Mouse (Mus musculus): ENCODE results near the gene Ankrd34a. TPM values are rescaled to one million over a fixed set of nuclear protein-coding genes. Genes with fewer than 3 reads are reported as not detected.
"Not testable (repeated sequence)": the region's sequence is repeated elsewhere in the genome, so short reads cannot be mapped to it uniquely, and the experiment has no call there.

Ankrd34a gene
- polyA plus RNA-seq, 1 experiment from 2014 or later = 0.12 TPM

DNA sequence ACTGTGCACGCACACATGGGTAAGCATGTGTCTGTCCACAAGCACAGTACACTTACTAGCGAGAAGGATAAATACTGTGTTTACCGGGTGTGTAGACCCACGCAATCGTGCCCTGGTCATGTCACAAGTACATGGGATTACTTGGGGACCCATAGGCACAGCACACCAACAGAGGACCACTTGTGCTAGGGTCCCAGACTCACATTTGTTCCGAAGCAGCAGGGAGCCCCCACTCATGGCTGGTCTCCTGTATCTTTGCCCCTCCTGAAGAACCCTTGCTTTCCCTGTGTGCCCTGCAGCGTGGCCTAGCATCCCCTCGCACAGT lies 2.6 kb downstream of the Ankrd34a start:
- Histone ChIP-seq H3K4me3 (replicated peaks) (no peak overlapping the region), H3K9ac (no peak overlapping the region)

DNA sequence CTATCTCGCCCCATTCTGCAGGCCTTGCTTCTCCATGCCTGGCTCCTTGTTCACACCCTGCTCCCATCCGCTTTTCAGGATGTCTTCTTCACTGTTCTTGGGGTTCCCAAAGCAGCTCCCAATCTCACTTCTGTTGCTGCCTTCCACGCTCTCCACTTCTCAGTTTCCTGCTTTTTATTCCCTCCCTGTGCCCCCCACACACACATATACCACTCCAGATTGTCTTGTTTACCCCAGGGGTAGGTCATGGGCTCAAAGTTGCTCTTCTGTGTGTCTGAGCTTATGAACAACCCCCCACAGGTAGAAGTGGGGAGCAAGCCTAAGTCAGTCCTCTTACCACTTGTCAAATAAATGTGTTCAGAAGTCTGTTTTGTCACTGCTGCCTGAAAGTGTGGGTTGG lies 3.0 kb downstream of the Ankrd34a start:
- Histone ChIP-seq H3K36me3 (replicated peaks) (no peaks in the 10 kb centered on the region), H3K4me2 (no peak overlapping the region), H3K9me3 (replicated peaks) (no peaks in the 10 kb centered on the region), H3K9ac (no peak overlapping the region), H3K4me1 (replicated peaks) (peaks cover 43% of the 10 kb centered on the region), H3K27ac (replicated peaks) (no peak overlapping the region), H3K27me3 (peaks cover 95% of the 10 kb centered on the region), H3K4me3 (replicated peaks) (no peak overlapping the region)
- ATAC-seq (ENCODE audit: insufficient read depth) = no peak
- WGBS (ENCODE audit: insufficient replicate concordance) = 65% methylated on average over 3 of the region's 3 CpGs

More for the DNA sequence above, 2.6 kb downstream of the Ankrd34a start:
- WGBS (ENCODE audit: insufficient replicate concordance) = 45% methylated on average over 8 of the region's 8 CpGs
- Histone ChIP-seq H3K9me3 (replicated peaks) (no peaks in the 10 kb centered on the region), H3K4me1 (replicated peaks) (peaks cover 46% of the 10 kb centered on the region), H3K27me3 (peaks cover 94% of the 10 kb centered on the region), H3K27ac (replicated peaks) (no peak overlapping the region), H3K4me2 (no peak overlapping the region), H3K36me3 (replicated peaks) (no peaks in the 10 kb centered on the region)
- ATAC-seq (ENCODE audit: insufficient read depth) = no peak

DNA sequence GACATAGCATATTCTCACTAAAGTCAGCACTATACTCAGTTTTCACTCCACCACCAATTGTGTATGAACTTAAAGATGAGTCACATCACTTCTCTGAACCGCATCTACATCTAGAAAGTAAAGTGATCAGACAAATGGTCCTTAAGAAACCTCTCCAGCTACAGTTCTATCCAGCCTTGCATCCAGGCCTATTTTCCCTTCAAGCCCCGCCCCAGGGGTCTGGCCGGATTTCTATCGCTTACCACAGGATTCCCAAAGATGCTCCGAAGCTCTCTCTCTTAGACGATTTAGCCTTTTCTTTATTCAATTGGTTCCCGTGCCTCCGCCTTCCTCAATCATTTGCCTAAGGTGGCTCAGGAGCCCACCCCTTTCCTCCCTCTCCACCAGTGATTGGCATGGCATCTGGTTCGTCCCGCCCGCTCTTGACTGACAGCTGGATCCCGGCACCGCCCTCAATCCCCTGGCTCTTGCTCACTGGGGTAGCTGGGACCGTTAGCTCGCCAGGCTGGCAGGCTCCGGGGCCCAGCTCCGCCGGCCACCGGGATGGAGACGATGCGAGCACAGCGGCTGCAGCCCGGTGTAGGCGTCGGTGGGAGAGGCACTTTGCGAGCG lies 4.3 kb downstream of the Ankrd34a start, which contains the start of gene Lix1l:
Gene Lix1l, plus strand, starts transcription at position 511 of the 612 bp plus-strand sequence.
- peaks cover 85% of the 10 kb centered on the region for H3K27me3 ChIP-seq
- H3K27ac ChIP-seq (replicated peaks) = peak within 1 kb of the TSS; percentile 51; the same call in 1 of the 2 replicates
- H3K36me3 ChIP-seq (replicated peaks) = no peaks in the 10 kb centered on the region
- 2% methylated on average over 27 of the region's 27 CpGs for WGBS (ENCODE audit: insufficient replicate concordance)
- peak within 1 kb of the TSS; percentile 52; the same call in 1 of the 2 replicates for H3K9ac ChIP-seq
- peak within 1 kb of the TSS; percentile 64 for H3K4me3 ChIP-seq (replicated peaks)
- peak; percentile 87 for ATAC-seq (ENCODE audit: insufficient read depth)
- peaks cover 43% of the 10 kb centered on the region for H3K4me1 ChIP-seq (replicated peaks)
- H3K9me3 ChIP-seq (replicated peaks) = no peaks in the 10 kb centered on the region
- H3K4me2 ChIP-seq = peak within 1 kb of the TSS; percentile 85

DNA sequence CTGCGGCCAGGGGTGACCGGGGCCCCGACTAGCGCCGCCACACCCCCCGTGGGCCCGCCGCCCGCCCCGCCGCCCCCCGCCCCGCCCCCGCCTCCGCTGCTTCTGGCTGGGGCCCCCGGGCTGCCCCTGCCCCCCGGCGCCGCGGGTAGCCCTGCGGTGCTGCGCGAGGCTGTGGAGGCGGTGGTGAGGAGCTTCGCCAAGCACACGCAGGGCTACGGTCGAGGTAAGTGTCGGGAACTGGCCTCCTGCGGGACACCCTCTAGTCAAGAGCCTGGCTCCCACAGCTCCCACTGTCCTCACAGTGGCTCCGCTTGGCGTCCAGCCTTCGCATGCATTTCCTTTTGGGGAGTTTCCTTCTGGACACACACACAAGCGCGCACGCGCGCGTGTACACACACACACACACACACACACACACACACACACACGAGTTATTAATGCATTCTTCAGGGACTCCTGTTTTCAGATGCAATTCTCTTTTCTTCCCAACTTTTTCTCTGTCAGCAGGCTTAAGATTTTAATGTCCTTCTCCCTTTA lies 4.9 kb downstream of the Ankrd34a start:
- peak; percentile 55 for ATAC-seq (ENCODE audit: insufficient read depth)
- Histone ChIP-seq H3K27ac (replicated peaks) (peak overlapping the region; percentile 51; the same call in 1 of the 2 replicates), H3K4me2 (peak overlapping the region; percentile 85), H3K9me3 (replicated peaks) (no peaks in the 10 kb centered on the region), H3K9ac (peak overlapping the region; percentile 52; the same call in 1 of the 2 replicates), H3K4me3 (replicated peaks) (peak overlapping the region; percentile 64), H3K4me1 (replicated peaks) (peaks cover 41% of the 10 kb centered on the region), H3K27me3 (peaks cover 79% of the 10 kb centered on the region), H3K36me3 (replicated peaks) (no peaks in the 10 kb centered on the region)
- WGBS (ENCODE audit: insufficient replicate concordance) = 1% methylated on average over 38 of the region's 40 CpGs

DNA sequence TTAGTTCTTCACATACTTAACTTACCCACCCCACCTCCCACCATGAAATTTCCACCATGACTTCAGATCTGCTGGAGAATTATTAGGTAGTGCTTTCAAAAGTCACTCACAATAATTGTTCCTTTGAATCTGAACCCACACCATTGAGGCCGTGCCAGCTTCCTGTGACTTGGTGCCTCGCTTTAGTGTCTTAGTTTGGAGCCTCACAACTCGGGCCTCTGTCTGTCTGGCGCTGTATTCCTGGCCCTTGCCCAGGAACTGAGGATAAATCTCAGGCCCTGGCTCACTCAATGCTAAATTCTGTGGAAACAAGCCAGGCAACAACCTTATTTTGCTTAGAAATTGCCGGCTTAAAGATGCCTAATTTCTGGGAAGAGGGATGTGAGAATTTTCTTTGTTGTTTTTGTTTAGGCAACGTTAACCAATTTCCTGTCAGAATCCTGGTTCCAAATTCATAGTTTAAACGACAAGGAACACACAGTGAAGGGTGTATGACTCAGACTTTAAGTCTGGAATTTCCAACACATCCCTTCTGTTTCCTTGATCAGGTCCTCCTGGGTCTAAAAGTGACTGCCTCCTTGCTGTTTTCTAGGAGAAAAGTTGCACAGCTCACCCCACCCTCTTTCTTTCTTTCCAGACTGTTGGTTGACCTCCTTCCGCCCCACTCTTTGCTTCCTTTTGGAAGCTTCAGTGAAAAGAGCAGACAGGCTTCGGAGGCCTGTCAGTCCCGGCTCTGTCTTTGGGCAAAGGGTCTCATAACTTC lies 5.7 kb downstream of the Ankrd34a start:
- peak overlapping the region; percentile 64 for H3K4me3 ChIP-seq (replicated peaks)
- 42% methylated on average over 10 of the region's 10 CpGs for WGBS (ENCODE audit: insufficient replicate concordance)
- peaks cover 33% of the 10 kb centered on the region for H3K4me1 ChIP-seq (replicated peaks)
- H3K27ac ChIP-seq (replicated peaks) = no peak overlapping the region
- ATAC-seq (ENCODE audit: insufficient read depth) = no peak
- H3K9me3 ChIP-seq (replicated peaks) = no peaks in the 10 kb centered on the region
- peak overlapping the region; percentile 85 for H3K4me2 ChIP-seq
- no peak overlapping the region for H3K9ac ChIP-seq
- no peaks in the 10 kb centered on the region for H3K36me3 ChIP-seq (replicated peaks)
- H3K27me3 ChIP-seq = peaks cover 71% of the 10 kb centered on the region

DNA sequence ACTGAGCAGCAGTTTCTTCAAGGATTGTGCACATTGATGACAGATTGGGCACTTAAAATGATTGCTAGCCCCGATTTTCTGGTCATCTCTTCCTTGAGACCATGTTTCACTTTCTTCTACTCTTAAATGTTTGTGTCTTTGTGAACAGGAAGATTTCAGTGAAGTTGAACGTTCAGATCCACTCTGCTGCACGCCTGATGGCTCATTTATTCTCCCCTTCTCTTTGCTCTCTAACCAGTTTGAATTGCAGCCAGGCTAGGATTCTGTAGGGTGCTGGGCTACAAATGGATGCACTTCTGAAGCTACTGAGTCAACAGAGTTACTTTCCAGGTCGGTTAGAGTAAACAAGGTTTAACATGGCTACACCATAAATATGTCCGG lies 6.3 kb downstream of the Ankrd34a start:
- Histone ChIP-seq H3K27ac (replicated peaks) (no peak overlapping the region), H3K4me2 (peak overlapping the region; percentile 85), H3K4me1 (replicated peaks) (peaks cover 27% of the 10 kb centered on the region), H3K4me3 (replicated peaks) (no peak overlapping the region), H3K9ac (no peak overlapping the region), H3K27me3 (peaks cover 65% of the 10 kb centered on the region), H3K9me3 (replicated peaks) (no peaks in the 10 kb centered on the region), H3K36me3 (replicated peaks) (no peaks in the 10 kb centered on the region)
- 44% methylated on average over 5 of the region's 5 CpGs for WGBS (ENCODE audit: insufficient replicate concordance)
- no peak for ATAC-seq (ENCODE audit: insufficient read depth)

DNA sequence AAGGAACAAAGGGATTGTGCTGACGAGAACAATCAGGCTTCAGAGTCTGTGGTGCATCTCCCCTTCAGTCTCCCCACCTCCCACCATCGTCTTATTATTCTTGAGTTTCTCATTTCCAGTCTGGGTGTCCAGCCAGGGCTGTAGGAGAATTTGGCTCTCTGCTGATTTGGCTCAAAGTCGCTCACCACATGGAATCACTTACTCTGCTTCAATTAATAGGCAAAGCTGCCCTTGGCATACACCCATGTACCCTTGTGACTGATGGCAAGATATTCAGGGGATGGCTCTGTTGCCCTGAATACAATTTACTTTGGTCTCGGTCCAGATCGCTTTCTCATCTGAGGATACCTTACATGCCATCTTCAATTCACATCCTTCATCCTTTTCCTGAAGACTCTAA lies 6.9 kb downstream of the Ankrd34a start:
- peaks cover 59% of the 10 kb centered on the region for H3K27me3 ChIP-seq
- no peak overlapping the region for H3K4me2 ChIP-seq
- H3K9ac ChIP-seq = no peak overlapping the region
- H3K4me1 ChIP-seq (replicated peaks) = peaks cover 21% of the 10 kb centered on the region
- no peaks in the 10 kb centered on the region for H3K9me3 ChIP-seq (replicated peaks)
- ATAC-seq (ENCODE audit: insufficient read depth) = no peak
- H3K4me3 ChIP-seq (replicated peaks) = no peak overlapping the region
- no peak overlapping the region for H3K27ac ChIP-seq (replicated peaks)
- 62% methylated on average over 5 of the region's 5 CpGs for WGBS (ENCODE audit: insufficient replicate concordance)
- no peaks in the 10 kb centered on the region for H3K36me3 ChIP-seq (replicated peaks)

DNA sequence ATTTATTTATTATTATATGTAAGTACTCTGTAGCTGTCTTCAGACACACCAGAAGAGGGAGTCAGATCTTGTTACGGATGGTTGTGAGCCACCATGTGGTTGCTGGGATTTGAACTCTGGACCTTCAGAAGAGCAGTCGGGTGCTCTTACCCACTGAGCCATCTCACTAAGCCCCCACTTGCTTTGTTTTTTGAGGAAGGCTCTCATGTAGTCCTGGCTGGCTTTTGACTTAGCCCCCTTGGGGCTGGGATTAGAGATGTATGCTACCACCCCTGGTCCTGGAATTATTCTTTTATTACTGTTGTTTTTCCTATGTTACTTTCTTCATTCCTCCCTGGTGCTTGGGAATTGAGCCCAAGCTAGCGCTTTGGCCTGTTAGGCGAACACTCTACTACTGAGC lies 9.6 kb downstream of the Ankrd34a start:
- not testable (repeated sequence) for H3K36me3 ChIP-seq (replicated peaks); ATAC-seq (ENCODE audit: insufficient read depth); H3K9ac ChIP-seq; H3K4me3 ChIP-seq (replicated peaks); H3K27ac ChIP-seq (replicated peaks); H3K9me3 ChIP-seq (replicated peaks); H3K4me2 ChIP-seq
- 75% methylated on average over 4 of the region's 4 CpGs for WGBS (ENCODE audit: insufficient replicate concordance)
- H3K4me1 ChIP-seq (replicated peaks) = peaks cover 10% of the 10 kb centered on the region
- peaks cover 32% of the 10 kb centered on the region for H3K27me3 ChIP-seq

DNA sequence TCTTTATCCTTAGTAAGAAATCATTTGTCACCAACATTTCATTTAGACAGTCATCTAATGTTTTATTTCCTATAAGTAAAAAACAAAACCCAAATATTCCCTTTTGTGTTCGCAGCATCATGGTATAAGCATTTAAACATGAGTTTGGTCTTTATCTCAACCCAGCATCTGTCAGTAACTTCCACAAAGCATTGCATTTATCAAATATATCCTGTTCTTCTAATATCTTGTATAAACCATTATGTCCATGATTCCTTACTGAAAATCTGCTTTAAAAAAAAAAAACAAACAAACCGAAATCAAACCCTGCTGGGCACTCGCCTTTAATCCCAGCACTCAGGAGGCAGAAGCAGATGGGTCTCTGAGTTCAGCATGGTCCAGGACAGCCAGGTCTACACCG lies 10.2 kb downstream of the Ankrd34a start:
- no peak for ATAC-seq (ENCODE audit: insufficient read depth)
- Histone ChIP-seq H3K9ac (no peak overlapping the region), H3K36me3 (replicated peaks) (no peaks in the 10 kb centered on the region), H3K4me2 (no peak overlapping the region), H3K9me3 (replicated peaks) (no peaks in the 10 kb centered on the region), H3K4me1 (replicated peaks) (peaks cover 4% of the 10 kb centered on the region; the same call in 1 of the 2 replicates), H3K27me3 (peaks cover 26% of the 10 kb centered on the region), H3K27ac (replicated peaks) (no peak overlapping the region), H3K4me3 (replicated peaks) (no peak overlapping the region)
- WGBS (ENCODE audit: insufficient replicate concordance) = 57% methylated on average over 4 of the region's 4 CpGs

DNA sequence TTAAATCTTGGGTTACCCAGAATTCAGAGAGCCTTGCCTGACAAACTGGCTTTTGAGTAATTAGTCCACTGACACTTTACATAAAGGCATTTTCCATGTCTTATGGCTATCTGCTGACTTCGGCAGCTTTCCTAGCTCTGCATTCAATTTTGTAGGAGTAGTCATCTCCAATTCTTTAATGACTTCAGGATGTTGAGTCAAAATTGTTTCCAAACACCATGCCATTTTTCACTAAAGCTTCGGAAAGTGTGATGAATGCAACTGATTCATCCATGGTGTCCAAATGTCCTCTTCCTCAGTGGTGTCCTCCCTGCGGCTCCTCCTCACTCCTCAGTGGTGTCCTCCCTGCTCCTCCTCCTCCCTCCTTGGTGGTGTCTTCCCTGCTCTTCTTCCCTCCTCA lies 21.5 kb downstream of the Ankrd34a start:
- H3K36me3 ChIP-seq (replicated peaks) = peaks cover 6% of the 10 kb centered on the region
- no peak for ATAC-seq (ENCODE audit: insufficient read depth)
- H3K27ac ChIP-seq (replicated peaks) = no peak overlapping the region
- no peaks in the 10 kb centered on the region for H3K9me3 ChIP-seq (replicated peaks)
- 72% methylated on average over 3 of the region's 3 CpGs for WGBS (ENCODE audit: insufficient replicate concordance)
- no peaks in the 10 kb centered on the region for H3K27me3 ChIP-seq
- no peak overlapping the region for H3K9ac ChIP-seq
- H3K4me3 ChIP-seq (replicated peaks) = no peak overlapping the region
- H3K4me2 ChIP-seq = no peak overlapping the region
- 0 out of 2 replicates have a peak, but pooled peaks cover 3% of the 10 kb centered on the region for H3K4me1 ChIP-seq (replicated peaks)

DNA sequence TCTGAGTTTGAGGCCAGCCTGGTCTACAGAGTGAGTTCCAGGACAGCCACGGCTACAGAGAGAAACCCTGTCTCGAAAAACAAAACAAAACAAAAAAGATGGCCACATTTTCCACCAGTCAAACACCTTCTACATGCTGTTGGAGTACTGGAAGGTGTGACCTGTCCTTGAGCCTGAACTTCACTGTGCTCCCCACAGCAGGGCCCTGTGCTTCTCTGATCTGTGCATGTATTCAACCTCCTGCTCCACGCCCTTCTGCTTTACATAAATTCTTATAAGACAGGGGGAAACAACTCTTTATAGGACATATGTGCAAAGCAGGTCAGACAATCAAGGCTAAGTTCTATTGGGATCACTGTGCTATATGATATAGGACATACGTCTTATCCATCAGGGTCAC lies 26.8 kb downstream of the Ankrd34a start:
- Histone ChIP-seq H3K4me1 (replicated peaks) (no peaks in the 10 kb centered on the region), H3K27me3 (no peaks in the 10 kb centered on the region), H3K4me2 (no peak overlapping the region), H3K9ac (no peak overlapping the region), H3K4me3 (replicated peaks) (no peak overlapping the region), H3K9me3 (replicated peaks) (no peaks in the 10 kb centered on the region), H3K27ac (replicated peaks) (no peak overlapping the region), H3K36me3 (replicated peaks) (peaks cover 15% of the 10 kb centered on the region)
- ATAC-seq (ENCODE audit: insufficient read depth) = no peak
- WGBS (ENCODE audit: insufficient replicate concordance) = 75% methylated on average over 4 of the region's 4 CpGs

Data from liver, embryonic 15.5 days (tissue).